Mouse (Mus musculus) embryonic fibroblast, embryonic 13.5 days (primary cell): ENCODE data around the gene Mrps26.

ENCODE experiments used
- CTCF ChIP-seq: IDR thresholded peaks from 2 replicates; pipeline ENCODE4 v1.5.1; 2011; ENCODE audit warnings: mild to moderate bottlenecking, control low read depth, low read length, moderate library complexity, borderline replicate concordance; ENCODE audit not compliant: insufficient read depth
- POLR2A ChIP-seq: IDR thresholded peaks from 2 replicates; pipeline ENCODE4 v1.6.1; 2011; ENCODE audit warnings: low read depth, mild to moderate bottlenecking, control low read depth, low read length, moderate library complexity

- TF ChIP-seq POLR2A, result no peak
- no peak for TF ChIP-seq CTCF
These were observed 47.8 kb upstream of the Mrps26 start for GRCm38 (mm10) chr2:130515791-130516190.
